In the genomic region with DNA sequence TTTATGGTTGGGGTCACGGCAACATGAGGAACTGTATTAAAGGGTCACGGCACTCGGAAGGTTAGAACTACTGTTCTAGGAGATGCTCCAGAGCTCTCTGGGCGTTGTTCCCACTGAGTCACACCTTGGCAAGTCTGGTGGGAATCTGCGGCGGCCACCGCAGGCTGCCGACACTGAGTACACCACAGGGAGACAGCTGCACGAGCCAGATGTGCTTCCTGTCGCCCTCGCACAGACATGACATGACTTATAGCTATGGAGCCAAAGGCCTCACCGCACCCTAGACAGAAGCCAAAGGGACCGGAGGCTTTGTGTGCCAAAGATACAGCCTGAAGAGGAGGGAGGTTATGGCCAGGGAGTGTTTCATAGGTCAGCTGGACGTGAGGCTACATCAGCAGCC, we compare ENCODE assay signal across 11 mouse cellular contexts. TPM values are rescaled to one million over a fixed set of nuclear protein-coding genes. Genes with fewer than 3 reads are reported as not detected.
DNase-seq lines count a peak whose midpoint lies in the region; ATAC-seq and TF ChIP-seq lines count a peak whose summit lies in the region.
"Had no signal": no experiment of that assay in that cellular context is flagged by ENCODE, and none has a peak within 500 bp of the region (broad histone marks: within the 10 kb centered on the region; RNA-seq: fewer than 3 reads in every experiment).

No protein-coding gene starts in this region.

- peaks cover 2% of the 10 kb centered on the region; the same call in 1 of the 2 replicates for H3K36me3 ChIP-seq in heart, embryonic 12.5 days
- H3K36me3 ChIP-seq: hindbrain, embryonic 15.5 days had no signal

- WGBS in heart, embryonic 12.5 days = 72% methylated on average over 14 of the region's 14 CpGs
- WGBS in cerebellum, adult 2 months = 61% methylated on average over 14 of the region's 14 CpGs

- no peak overlapping the region for H3K4me3 ChIP-seq in heart, embryonic 12.5 days
- H3K4me3 ChIP-seq in cerebellum, adult 2 months (replicated peaks; ENCODE audit: insufficient read depth, low read depth, low read length) = no peak overlapping the region
- H3K4me3 ChIP-seq: hindbrain, embryonic 15.5 days had no signal

- no peak overlapping the region for H3K27ac ChIP-seq in heart, embryonic 12.5 days (ENCODE audit: poor library complexity, severe bottlenecking)
- H3K27ac ChIP-seq in cerebellum, adult 2 months (ENCODE audit: insufficient read depth, low read length) = no peak overlapping the region
- H3K27ac ChIP-seq: hindbrain, embryonic 15.5 days had no signal

- no peak for TF ChIP-seq CTCF in cerebellum, adult 2 months (IDR thresholded peaks at IDR 0.05; ENCODE audit: borderline replicate concordance, insufficient read depth, low read depth, low read length)

- no peak for ATAC-seq in heart, embryonic 12.5 days (ENCODE audit: insufficient number of reproducible peaks, low FRiP score)

- peaks cover 4% of the 10 kb centered on the region for H3K27me3 ChIP-seq in heart, embryonic 12.5 days (replicated peaks)
- no peaks in the 10 kb centered on the region for H3K27me3 ChIP-seq in cerebellum, adult 2 months (ENCODE audit: control insufficient read depth, insufficient read depth, low read length)
- H3K27me3 ChIP-seq: hindbrain, embryonic 15.5 days had no signal

- no peak overlapping the region for H3K4me2 ChIP-seq in heart, embryonic 12.5 days
- H3K4me2 ChIP-seq: hindbrain, embryonic 15.5 days had no signal

- TF ChIP-seq POLR2A in cerebellum, adult 2 months (IDR thresholded peaks at IDR 0.05; ENCODE audit: borderline replicate concordance, insufficient read depth, low read length) = no peak

- 0 out of 2 replicates have a peak, but pooled peaks cover 9% of the 10 kb centered on the region for H3K4me1 ChIP-seq in heart, embryonic 12.5 days (replicated peaks)
- peaks cover 18% of the 10 kb centered on the region for H3K4me1 ChIP-seq in cerebellum, adult 2 months (ENCODE audit: control insufficient read depth, insufficient read depth, low read length)

- no peaks in the 10 kb centered on the region for H3K9me3 ChIP-seq in heart, embryonic 12.5 days (replicated peaks)
- H3K9me3 ChIP-seq: hindbrain, embryonic 15.5 days had no signal

- H3K9ac ChIP-seq in heart, embryonic 12.5 days = no peak overlapping the region
- H3K9ac ChIP-seq: hindbrain, embryonic 15.5 days had no signal

- DNase-seq in heart, adult 18-20 months = peak; percentile 59 to 74
- peak; percentile 76 for DNase-seq in adrenal gland, postnatal 14 days
- DNase-seq in heart, adult 9 months (ENCODE audit: low spot score in 2 of 2) = peak; percentile 56 to 57
- peak; percentile 23 for DNase-seq in mesoderm, embryonic 11.5 days (ENCODE audit: low read depth, low spot score)
- no peak for DNase-seq in layer of hippocampus, postnatal 14 days (ENCODE audit: low spot score in 2 of 2)
- DNase-seq in cerebellum, adult 2 months = no peak
- DNase-seq in layer of hippocampus, postnatal 25 days (ENCODE audit: extremely low spot score in 1 of 2, low spot score in 1 of 2) = no peak
- DNase-seq: lung, postnatal 14 days had no signal

RNA-seq across cellular contexts. Expression of a gene that starts 22.3 kb away (rescaled TPM):
- total RNA-seq in heart, adult 18-20 months (2021) = 10 to 100 TPM; 29.6 to 35.3 TPM
- 55.0 and 56.5 TPM in 2 replicates for polyA plus RNA-seq in heart, embryonic 12.5 days (2016; fragmentation: Nextera tagmentation; extraction: Ambion mirVana)
- total RNA-seq in adrenal gland, postnatal 14 days (2021) = 57.2 and 67.4 TPM in 2 replicates
- total RNA-seq in layer of hippocampus, postnatal 14 days (2021) = 10 to 100 TPM; 39.0 to 41.4 TPM
- polyA plus RNA-seq in cerebellum, adult 2 months (2012; rRNA removed) = 54.3 and 56.3 TPM in 2 replicates
- total RNA-seq in layer of hippocampus, postnatal 25 days (2021) = 10 to 100 TPM; 34.6 to 34.7 TPM

RNA-seq across cellular contexts. Expression of a gene that starts 22.4 kb away (rescaled TPM):
- 10 to 100 TPM; 88.4 to 92.6 TPM for total RNA-seq in heart, adult 18-20 months (2021)
- 127 and 137 TPM in 2 replicates for polyA plus RNA-seq in heart, embryonic 12.5 days (2016; fragmentation: Nextera tagmentation; extraction: Ambion mirVana)
- total RNA-seq in adrenal gland, postnatal 14 days (2021) = 98.2 and 115 TPM in 2 replicates
- 10 to 100 TPM; 61.5 to 62.6 TPM for total RNA-seq in layer of hippocampus, postnatal 14 days (2021)
- polyA plus RNA-seq in cerebellum, adult 2 months (2012; rRNA removed) = 110 and 111 TPM in 2 replicates
- total RNA-seq in layer of hippocampus, postnatal 25 days (2021) = 10 to 100 TPM; 61.2 to 61.6 TPM

RNA-seq across cellular contexts. Expression of a gene that starts 52.0 kb away (rescaled TPM):
- total RNA-seq in heart, adult 18-20 months (2021) = under 1 TPM in 1 of 2 experiments, not detected in 1; 0.23 TPM
- not detected in 2 replicates for polyA plus RNA-seq in heart, embryonic 12.5 days (2016; fragmentation: Nextera tagmentation; extraction: Ambion mirVana)
- total RNA-seq in adrenal gland, postnatal 14 days (2021) = 0.49 TPM in 1 of 2 replicates, not detected in the other
- total RNA-seq in layer of hippocampus, postnatal 14 days (2021) = 1 to 10 TPM; 6.6 to 6.8 TPM
- polyA plus RNA-seq in cerebellum, adult 2 months (2012; rRNA removed) = 24.9 and 28.0 TPM in 2 replicates
- total RNA-seq in layer of hippocampus, postnatal 25 days (2021) = 1 to 10 TPM; 7.3 to 7.5 TPM
- polyA plus RNA-seq: limb, embryonic 11.5 days had no signal

Comparison
In these comparisons a context has a peak if more than half of its experiments do, and no peak if none do; other contexts are left out.
1. DNase-seq: peak in heart, adult 18-20 months (2 of 2), adrenal gland, postnatal 14 days (single experiment), heart, adult 9 months (2 of 2) and mesoderm, embryonic 11.5 days (single experiment); none in layer of hippocampus, postnatal 14 days (0 of 2), cerebellum, adult 2 months (0 of 2) and layer of hippocampus, postnatal 25 days (0 of 2).